Mouse (Mus musculus) embryonic facial prominence, embryonic 13.5 days (tissue): Measurements from ENCODE around the gene Exosc10. TPM values are rescaled to one million over a fixed set of nuclear protein-coding genes. Genes with fewer than 3 reads are reported as not detected.

ENCODE experiments used
- ATAC-seq: fragments of 200-750 bp; cut with Nextera tagmentation; 2 replicates; pipeline ENCODE4 v1.8.0; 2017; ENCODE audit warnings: low read depth; ENCODE audit not compliant: insufficient number of reproducible peaks, insufficient read depth, low FRiP score, low TSS enrichment
- H3K27ac ChIP-seq: fragments of 300-500 bp; sonication (generic); 2 replicates; pipeline ENCODE4 v1.5.1; 2015; ENCODE audit warnings: moderate library complexity, mild to moderate bottlenecking, inconsistent platforms
- H3K27me3 ChIP-seq: fragments of 300-500 bp; sonication (generic); 2 replicates; pipeline ENCODE4 v1.6.1; 2015; ENCODE audit warnings: mild to moderate bottlenecking, inconsistent platforms
- H3K36me3 ChIP-seq: fragments of 300-500 bp; sonication (generic); 2 replicates; pipeline ENCODE4 v1.6.1; 2015; ENCODE audit warnings: mild to moderate bottlenecking, inconsistent platforms
- H3K4me1 ChIP-seq: fragments of 300-500 bp; sonication (generic); 2 replicates; pipeline ENCODE4 v1.6.1; 2015; ENCODE audit warnings: inconsistent platforms
- H3K4me2 ChIP-seq: fragments of 300-500 bp; sonication (generic); 2 replicates; pipeline ENCODE4 v1.6.1; 2015; ENCODE audit warnings: moderate library complexity, mild to moderate bottlenecking, inconsistent platforms
- H3K4me3 ChIP-seq: fragments of 300-500 bp; sonication (generic); 2 replicates; pipeline ENCODE4 v1.5.1; 2015; ENCODE audit warnings: mild to moderate bottlenecking, inconsistent platforms
- H3K9ac ChIP-seq: fragments of 300-500 bp; sonication (generic); 2 replicates; pipeline ENCODE4 v1.6.1; 2015; ENCODE audit warnings: mild to moderate bottlenecking, inconsistent platforms
- H3K9me3 ChIP-seq: fragments of 300-500 bp; sonication (generic); 2 replicates; pipeline ENCODE4 v1.6.1; 2016; ENCODE audit warnings: inconsistent platforms
- WGBS: fragments of 180-500 bp; shearing (Covaris S2); methylation state at CpG from one replicate; pipeline ENCODE4 v1.1.7; 2015; ENCODE audit warnings: mixed read lengths; 5-methylcytosine and 5-hydroxymethylcytosine counted together
- polyA plus RNA-seq: library from polyadenylated mRNA; unstranded; fragments of >200 nt; fragmentation: Nextera tagmentation; extraction: Ambion mirVana; gene quantifications from 2 replicates; pipeline ENCODE4 v1.2.1, GENCODE M21; 2015

The Exosc10 gene
- polyA plus RNA-seq, 1 experiment from 2014 or later: 99.7 TPM

- Histone ChIP-seq H3K4me2 (no peak overlapping the region), H3K27ac (no peak overlapping the region), H3K4me3 (no peak overlapping the region), H3K9me3 (no peaks in the 10 kb centered on the region), H3K4me1 (no peaks in the 10 kb centered on the region), H3K9ac (no peak overlapping the region), H3K27me3 (no peaks in the 10 kb centered on the region), H3K36me3 (peaks cover 90% of the 10 kb centered on the region)
- 90% methylated on average over 6 of the region's 6 CpGs for WGBS
- no peak for ATAC-seq
Observed at GRCm38 (mm10) chr4:148530778-148531177, 27.5 kb upstream of the Exosc10 start.

GRCm38 (mm10) chr4:148531341-148531740, 26.9 kb upstream of the Exosc10 start:
- Histone ChIP-seq H3K27me3 (no peaks in the 10 kb centered on the region), H3K27ac (no peak overlapping the region), H3K9ac (no peak overlapping the region), H3K4me2 (no peak overlapping the region), H3K4me1 (no peaks in the 10 kb centered on the region), H3K4me3 (no peak overlapping the region), H3K36me3 (peaks cover 90% of the 10 kb centered on the region), H3K9me3 (no peaks in the 10 kb centered on the region)
- 87% methylated on average over 4 of the region's 4 CpGs for WGBS
- no peak for ATAC-seq

- Histone ChIP-seq H3K27me3 (no peaks in the 10 kb centered on the region), H3K4me1 (no peaks in the 10 kb centered on the region), H3K9ac (no peak overlapping the region), H3K4me2 (no peak overlapping the region), H3K4me3 (no peak overlapping the region), H3K9me3 (no peaks in the 10 kb centered on the region), H3K36me3 (peaks cover 90% of the 10 kb centered on the region), H3K27ac (no peak overlapping the region)
- no peak for ATAC-seq
- WGBS: 87% methylated on average over 3 of the region's 3 CpGs
Observed at GRCm38 (mm10) chr4:148532516-148532915, 25.7 kb upstream of the Exosc10 start.

GRCm38 (mm10) chr4:148533613-148534328, 24.5 kb upstream of the Exosc10 start:
- Histone ChIP-seq H3K4me1 (no peaks in the 10 kb centered on the region), H3K4me2 (no peak overlapping the region), H3K9me3 (no peaks in the 10 kb centered on the region), H3K27ac (no peak overlapping the region), H3K36me3 (peaks cover 94% of the 10 kb centered on the region), H3K27me3 (no peaks in the 10 kb centered on the region), H3K9ac (no peak overlapping the region), H3K4me3 (no peak overlapping the region)
- WGBS: 89% methylated on average over 12 of the region's 12 CpGs
- no peak for ATAC-seq

GRCm38 (mm10) chr4:148535876-148536275, 22.4 kb upstream of the Exosc10 start:
- H3K9ac ChIP-seq: no peak overlapping the region
- no peak overlapping the region for H3K4me3 ChIP-seq
- no peaks in the 10 kb centered on the region for H3K9me3 ChIP-seq
- ATAC-seq: no peak
- no peaks in the 10 kb centered on the region for H3K4me1 ChIP-seq
- peaks cover 96% of the 10 kb centered on the region for H3K36me3 ChIP-seq
- no peaks in the 10 kb centered on the region for H3K27me3 ChIP-seq
- H3K4me2 ChIP-seq: no peak overlapping the region
- 82% methylated on average over 3 of the region's 3 CpGs for WGBS
- no peak overlapping the region for H3K27ac ChIP-seq

GRCm38 (mm10) chr4:148549106-148549505, 9.1 kb upstream of the Exosc10 start:
- H3K27me3 ChIP-seq: no peaks in the 10 kb centered on the region
- 95% methylated on average over 4 of the region's 4 CpGs for WGBS
- no peak overlapping the region for H3K4me3 ChIP-seq
- no peak overlapping the region for H3K9ac ChIP-seq
- no peaks in the 10 kb centered on the region for H3K9me3 ChIP-seq
- H3K4me2 ChIP-seq: no peak overlapping the region
- peaks cover 94% of the 10 kb centered on the region for H3K36me3 ChIP-seq
- H3K4me1 ChIP-seq: no peaks in the 10 kb centered on the region
- H3K27ac ChIP-seq: no peak overlapping the region
- ATAC-seq: no peak

- Histone ChIP-seq H3K27me3 (no peaks in the 10 kb centered on the region), H3K4me2 (peak overlapping the region; percentile 66), H3K9me3 (no peaks in the 10 kb centered on the region), H3K4me3 (peak overlapping the region; percentile 80), H3K36me3 (peaks cover 67% of the 10 kb centered on the region), H3K27ac (peak overlapping the region; percentile 96), H3K4me1 (peaks cover 11% of the 10 kb centered on the region; the same call in 1 of the 2 replicates), H3K9ac (peak overlapping the region; percentile 97)
- no peak for ATAC-seq
- WGBS: 25% methylated on average over 6 of the region's 6 CpGs
Observed at GRCm38 (mm10) chr4:148557766-148558165, 463 bp upstream of the Exosc10 start.

GRCm38 (mm10) chr4:148562676-148563075, 4.4 kb downstream of the Exosc10 start:
- no peaks in the 10 kb centered on the region for H3K27me3 ChIP-seq
- peaks cover 76% of the 10 kb centered on the region for H3K36me3 ChIP-seq
- H3K4me3 ChIP-seq: no peak overlapping the region
- H3K9me3 ChIP-seq: no peaks in the 10 kb centered on the region
- no peak overlapping the region for H3K9ac ChIP-seq
- no peak for ATAC-seq
- WGBS: 95% methylated on average over 17 of the region's 17 CpGs
- H3K27ac ChIP-seq: no peak overlapping the region
- no peak overlapping the region for H3K4me2 ChIP-seq
- peaks cover 10% of the 10 kb centered on the region; the same call in 1 of the 2 replicates for H3K4me1 ChIP-seq

GRCm38 (mm10) chr4:148563595-148563994, 5.4 kb downstream of the Exosc10 start:
- H3K27ac ChIP-seq: no peak overlapping the region
- no peak overlapping the region for H3K4me2 ChIP-seq
- peaks cover 7% of the 10 kb centered on the region; the same call in 1 of the 2 replicates for H3K4me1 ChIP-seq
- WGBS: 94% methylated on average over 12 of the region's 12 CpGs
- H3K9ac ChIP-seq: no peak overlapping the region
- peaks cover 86% of the 10 kb centered on the region for H3K36me3 ChIP-seq
- no peaks in the 10 kb centered on the region for H3K27me3 ChIP-seq
- no peaks in the 10 kb centered on the region for H3K9me3 ChIP-seq
- H3K4me3 ChIP-seq: no peak overlapping the region
- ATAC-seq: no peak

GRCm38 (mm10) chr4:148570138-148570537, 11.9 kb downstream of the Exosc10 start:
- 88% methylated on average over 10 of the region's 10 CpGs for WGBS
- H3K27me3 ChIP-seq: no peaks in the 10 kb centered on the region

GRCm38 (mm10) chr4:148570693-148571295, 12.6 kb downstream of the Exosc10 start:
- Histone ChIP-seq H3K9ac (no peak overlapping the region), H3K27me3 (no peaks in the 10 kb centered on the region), H3K36me3 (peaks cover 98% of the 10 kb centered on the region), H3K9me3 (no peaks in the 10 kb centered on the region), H3K4me1 (no peaks in the 10 kb centered on the region), H3K4me3 (no peak overlapping the region), H3K27ac (no peak overlapping the region), H3K4me2 (no peak overlapping the region)
- 96% methylated on average over 9 of the region's 9 CpGs for WGBS
- ATAC-seq: no peak

More at GRCm38 (mm10) chr4:148570138-148570537, 11.9 kb downstream of the Exosc10 start:
- H3K4me2 ChIP-seq: no peak overlapping the region
- H3K4me1 ChIP-seq: no peaks in the 10 kb centered on the region
- H3K36me3 ChIP-seq: peaks cover 98% of the 10 kb centered on the region
- H3K9me3 ChIP-seq: no peaks in the 10 kb centered on the region
- H3K9ac ChIP-seq: no peak overlapping the region
- no peak overlapping the region for H3K4me3 ChIP-seq
- H3K27ac ChIP-seq: no peak overlapping the region
- ATAC-seq: no peak

GRCm38 (mm10) chr4:148573222-148573621, 15.0 kb downstream of the Exosc10 start:
- Histone ChIP-seq H3K4me2 (no peak overlapping the region), H3K4me3 (no peak overlapping the region), H3K9me3 (no peaks in the 10 kb centered on the region), H3K4me1 (no peaks in the 10 kb centered on the region), H3K9ac (no peak overlapping the region), H3K27ac (no peak overlapping the region), H3K27me3 (no peaks in the 10 kb centered on the region), H3K36me3 (peaks cover 98% of the 10 kb centered on the region)
- 91% methylated on average over 7 of the region's 7 CpGs for WGBS
- no peak for ATAC-seq
